Mouse (Mus musculus) liver, embryonic 14.5 days (tissue): ENCODE results near the gene Dusp3. TPM values are rescaled to one million over a fixed set of nuclear protein-coding genes. Genes with fewer than 3 reads are reported as not detected.
A peak's percentile ranks its signal among the peaks of the same experiment; 100 is the strongest.

Source experiments
- ATAC-seq: fragments of 200-750 bp; cut with Nextera tagmentation; 2 replicates; pipeline ENCODE4 v1.8.0; 2017; ENCODE audit warnings: moderate number of reproducible peaks, mild to moderate bottlenecking, moderate library complexity; ENCODE audit not compliant: insufficient read depth
- DNase-seq, 3 experiments: peaks; one replicate each; pipeline ENCODE4 v3.0.0-alpha.2; 2012 to 2013; ENCODE audit warnings: low read depth in 3 of 3, low spot score in 3 of 3
- H3K27ac ChIP-seq: fragments of 300-500 bp; sonication (generic); 2 replicates; pipeline ENCODE4 v1.5.1; 2014; ENCODE audit warnings: moderate library complexity, mild to moderate bottlenecking, control low read depth, inconsistent platforms
- H3K27me3 ChIP-seq: fragments of 300-500 bp; sonication (generic); 2 replicates; pipeline ENCODE4 v1.6.1; 2014; ENCODE audit warnings: mild to moderate bottlenecking, low read length, moderate library complexity; ENCODE audit not compliant: control insufficient read depth, insufficient read depth
- H3K36me3 ChIP-seq: fragments of 300-500 bp; sonication (generic); replicated peaks from 2 replicates; pipeline ENCODE4 v1.6.1; 2014; ENCODE audit warnings: low read depth; ENCODE audit not compliant: control insufficient read depth, insufficient read depth
- H3K4me1 ChIP-seq, 2 experiments: fragments of 200-500 bp in 1 of 2; fragments of 300-500 bp in 1 of 2; sonication (generic) in 1 of 2; replicated peaks; 2 replicates each; pipeline ENCODE4 v1.6.1; 2012 to 2014; ENCODE audit warnings: antibody characterized with exemption in 1 of 2, inconsistent platforms in 1 of 2, low read length in 1 of 2; ENCODE audit not compliant: control insufficient read depth in 2 of 2, insufficient read depth in 2 of 2
- H3K4me2 ChIP-seq: fragments of 300-500 bp; sonication (generic); 2 replicates; pipeline ENCODE4 v1.6.1; 2014; ENCODE audit warnings: low read depth, mild to moderate bottlenecking, control low read depth, moderate library complexity
- H3K4me3 ChIP-seq, 2 experiments: fragments of 200-500 bp in 1 of 2; fragments of 300-500 bp in 1 of 2; sonication (generic) in 1 of 2; 2 replicates each; pipeline ENCODE4 v1.5.1; 2012 to 2014; ENCODE audit warnings: low read depth in 2 of 2, low read length in 2 of 2, mild to moderate bottlenecking in 2 of 2, control low read depth in 1 of 2, inconsistent platforms in 1 of 2, moderate library complexity in 1 of 2; ENCODE audit not compliant: insufficient read depth in 1 of 2
- H3K9ac ChIP-seq: fragments of 300-500 bp; sonication (generic); replicated peaks from 2 replicates; pipeline ENCODE4 v1.6.1; 2014; ENCODE audit warnings: mild to moderate bottlenecking, control low read depth, moderate library complexity
- H3K9me3 ChIP-seq: fragments of 300-500 bp; sonication (generic); 2 replicates; pipeline ENCODE4 v1.6.1; 2016; ENCODE audit warnings: low read length, mixed read lengths; ENCODE audit not compliant: control insufficient read depth
- CTCF ChIP-seq: IDR thresholded peaks from 2 replicates; pipeline ENCODE4 v1.5.1; 2016; ENCODE audit warnings: antibody characterized with exemption, low read depth, control low read depth
- EP300 ChIP-seq: IDR thresholded peaks from 2 replicates; pipeline ENCODE4 v1.6.1; 2016; ENCODE audit warnings: antibody characterized with exemption, low read depth
- WGBS: fragments of 180-500 bp; shearing (Covaris S2); extraction: QIAGEN DNeasy Blood & Tissue Kit; methylation state at CpG from one replicate; pipeline ENCODE4 v1.1.7; 2014; ENCODE audit not compliant: insufficient replicate concordance; 5-methylcytosine and 5-hydroxymethylcytosine counted together
- polyA plus RNA-seq, 2 experiments: library from polyadenylated mRNA; depleted of rRNA in 1 of 2; stranded (reverse) in 1 of 2; unstranded in 1 of 2; fragments of >200 nt; fragmentation: Nextera tagmentation in 1 of 2; extraction: Ambion mirVana in 1 of 2; gene quantifications; 2 replicates each; pipeline versions ENCODE4 v1.2.1 to v1.2.3; 2012 to 2014

The Dusp3 gene
- polyA plus RNA-seq, 2 experiments = 4.8 to 6.3 TPM

DNA sequence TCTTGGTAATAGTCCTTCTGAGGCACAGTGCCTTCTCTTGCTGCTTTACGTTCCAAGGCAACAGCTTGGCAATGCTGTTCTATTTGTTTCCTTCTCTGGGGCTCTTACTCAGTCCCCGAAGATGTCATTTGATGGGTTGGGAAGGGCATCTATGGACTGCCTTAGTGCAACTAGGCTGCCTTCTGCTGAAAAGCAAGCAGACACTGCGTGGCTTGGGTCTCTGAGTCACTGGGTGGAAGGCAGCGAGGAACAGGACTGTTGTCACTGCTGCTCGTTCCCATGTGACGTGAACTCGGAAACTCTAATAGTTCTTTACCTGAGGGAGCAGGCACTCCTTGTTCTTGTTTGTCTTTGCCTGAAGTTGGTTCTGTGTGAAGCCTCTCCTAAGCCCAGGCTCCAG, 9.1 kb upstream of the Dusp3 start:
- Histone ChIP-seq H3K4me1 (peaks cover 12 to 23% of the 10 kb centered on the region in 2 experiments), H3K27me3 (no peaks in the 10 kb centered on the region), H3K4me2 (no peak overlapping the region), H3K27ac (no peak overlapping the region), H3K36me3 (no peaks in the 10 kb centered on the region), H3K4me3 (no peak overlapping the region), H3K9ac (no peak overlapping the region), H3K9me3 (no peaks in the 10 kb centered on the region)
- no peak for ATAC-seq
- DNase-seq = no peak
- 80% methylated on average over 7 of the region's 7 CpGs for WGBS
- TF ChIP-seq CTCF = no peak
- TF ChIP-seq EP300 = no peak

DNA sequence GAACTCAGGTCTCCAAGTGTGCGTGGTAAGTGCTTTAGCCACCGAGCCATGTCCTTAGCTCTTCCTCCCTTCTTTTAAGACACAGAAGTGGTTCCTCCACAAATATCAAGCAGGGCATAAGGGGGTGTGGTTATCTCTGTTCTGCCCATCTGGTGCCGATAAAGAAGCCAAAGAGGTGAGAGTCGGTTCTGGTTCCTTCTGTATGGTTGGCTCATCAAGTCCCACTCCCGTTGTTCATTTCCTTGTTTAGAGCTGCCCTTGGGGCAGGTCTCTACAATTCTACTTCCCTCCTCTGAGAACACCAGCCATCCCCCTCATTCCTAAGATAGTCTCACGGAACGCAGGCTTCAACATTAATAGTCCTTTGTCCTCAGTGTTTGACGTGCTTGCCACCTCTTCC, 7.3 kb upstream of the Dusp3 start:
- ATAC-seq = peak; percentile 92
- Histone ChIP-seq H3K4me2 (peak overlapping the region; percentile 62), H3K4me1 (peaks cover 12 to 23% of the 10 kb centered on the region in 2 experiments), H3K27ac (peak overlapping the region; percentile 74), H3K9me3 (no peaks in the 10 kb centered on the region), H3K4me3 (peak overlapping the region in 1 of 2 experiments; percentile 21; a peak in 1 of 4 replicates), H3K36me3 (no peaks in the 10 kb centered on the region), H3K27me3 (no peaks in the 10 kb centered on the region), H3K9ac (peak overlapping the region; percentile 40)
- DNase-seq = peak; percentile 73 to 78 (median 74)
- 25% methylated on average over 8 of the region's 8 CpGs for WGBS
- no peak for TF ChIP-seq CTCF
- peak; percentile 92 for TF ChIP-seq EP300

DNA sequence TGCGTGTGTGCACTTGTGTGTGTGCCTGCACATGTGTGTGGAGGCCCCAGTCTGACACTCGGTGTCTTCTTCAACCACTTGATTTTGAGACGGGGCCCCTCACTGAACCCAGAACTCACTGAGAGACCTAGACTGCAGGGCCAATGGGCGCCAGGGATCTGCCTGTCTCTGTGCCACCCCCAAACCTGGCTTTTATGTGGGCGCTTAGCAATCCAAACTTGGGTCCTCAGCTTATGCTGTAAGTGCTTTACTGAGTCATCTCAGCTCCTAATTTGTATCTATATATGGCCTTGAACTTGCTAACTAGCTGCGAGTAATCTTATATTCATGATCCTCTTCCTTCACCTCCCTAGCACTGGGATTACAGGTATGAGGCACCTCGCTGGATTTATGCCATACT, 5.6 kb upstream of the Dusp3 start:
- Histone ChIP-seq H3K4me1 (peaks cover 12 to 21% of the 10 kb centered on the region in 2 experiments), H3K36me3 (no peaks in the 10 kb centered on the region), H3K9me3 (no peaks in the 10 kb centered on the region), H3K4me3 (no peak overlapping the region), H3K4me2 (no peak overlapping the region), H3K27ac (no peak overlapping the region), H3K9ac (no peak overlapping the region), H3K27me3 (no peaks in the 10 kb centered on the region)
- 72% methylated on average over 7 of the region's 7 CpGs for WGBS
- no peak for DNase-seq
- TF ChIP-seq EP300 (no peak), CTCF (no peak)
- ATAC-seq = no peak

GRCm38 (mm10) chr11:101991813-101992212, 5.0 kb upstream of the Dusp3 start:
- Histone ChIP-seq H3K4me1 (peaks cover 12 to 20% of the 10 kb centered on the region in 2 experiments), H3K4me2 (no peak overlapping the region), H3K9me3 (no peaks in the 10 kb centered on the region), H3K9ac (no peak overlapping the region), H3K36me3 (no peaks in the 10 kb centered on the region), H3K4me3 (no peak overlapping the region), H3K27ac (no peak overlapping the region), H3K27me3 (peaks cover under 1% of the 10 kb centered on the region; the same call in 1 of the 2 replicates)
- 40% methylated on average over 3 of the region's 3 CpGs for WGBS
- no peak for DNase-seq
- no peak for TF ChIP-seq EP300
- ATAC-seq = no peak

GRCm38 (mm10) chr11:101990244-101990643, 3.4 kb upstream of the Dusp3 start:
- H3K4me3 ChIP-seq = no peak overlapping the region
- H3K4me1 ChIP-seq = peaks cover 12 to 23% of the 10 kb centered on the region in 2 experiments
- peaks cover 4% of the 10 kb centered on the region; the same call in 1 of the 2 replicates for H3K27me3 ChIP-seq
- H3K36me3 ChIP-seq = no peaks in the 10 kb centered on the region
- H3K9me3 ChIP-seq = no peaks in the 10 kb centered on the region
- WGBS = 71% methylated on average over 3 of the region's 3 CpGs
- no peak overlapping the region for H3K4me2 ChIP-seq
- TF ChIP-seq EP300 (no peak), CTCF (no peak)
- ATAC-seq (no peak), DNase-seq (no peak)
- H3K9ac ChIP-seq = no peak overlapping the region
- H3K27ac ChIP-seq = no peak overlapping the region
